Mouse (Mus musculus) stomach, adult 2 months (tissue): ENCODE measurements around the gene Higd1a. TPM values are rescaled to one million over a fixed set of nuclear protein-coding genes. Genes with fewer than 3 reads are reported as not detected.

ENCODE experiments used
- polyA plus RNA-seq: library from polyadenylated mRNA; depleted of rRNA; stranded (reverse); fragments of >200 nt; gene quantifications from 2 replicates; pipeline ENCODE4 v1.2.3, GENCODE M21; 2012; rRNA removed

Gene Higd1a
- 8.6 and 12.6 TPM in 2 replicates for polyA plus RNA-seq

DNA sequence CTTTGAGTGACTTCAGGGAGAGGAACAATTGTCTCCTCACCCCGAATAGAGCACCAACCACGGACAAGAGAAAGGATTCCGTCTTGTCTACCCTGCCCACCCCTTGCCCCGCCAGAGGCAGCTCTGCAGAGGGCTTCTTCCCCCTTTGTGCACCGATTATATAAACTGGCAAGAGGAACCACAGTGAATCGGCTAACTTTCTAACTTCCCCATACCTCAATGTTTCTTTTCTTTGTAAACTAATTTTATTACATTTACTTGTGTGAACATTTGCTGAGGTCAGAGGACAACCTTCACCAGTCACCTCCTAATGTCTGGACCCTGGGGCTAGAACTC is at the start of gene Higd1a:
Gene Higd1a (minus strand): TSS at position 210 of the 336 bp plus-strand sequence.

GRCm38 (mm10) chr9:121898245-121898644 is 40.1 kb upstream of the Higd1a start, which contains the start of gene Ackr2:
Ackr2 (plus strand) TSS chr9:121898355.

GRCm38 (mm10) chr9:121838829-121839621 is 19.1 kb downstream of the Higd1a start, which contains the start of gene Ccdc13:
Ccdc13 (minus strand) TSS chr9:121839461.

Other genes starting within 250 kb of the Higd1a start
- gene Lyzl4, start 216.3 kb downstream of the Higd1a start, polyA plus RNA-seq, result 0.06 TPM in 1 of 2 replicates, not detected in the other
- gene Vipr1, start 215.6 kb downstream of the Higd1a start, polyA plus RNA-seq, result 0.67 and 1.1 TPM in 2 replicates
- gene Sec22c, start 152.9 kb downstream of the Higd1a start, polyA plus RNA-seq, result 3.5 and 3.7 TPM in 2 replicates
- gene Ss18l2, start 148.0 kb downstream of the Higd1a start, polyA plus RNA-seq, result 6.1 and 7.1 TPM in 2 replicates
- 10.8 and 14.6 TPM in 2 replicates for gene Nktr, start 139.2 kb downstream of the Higd1a start, polyA plus RNA-seq
- gene Zfp651, start 99.0 kb downstream of the Higd1a start, polyA plus RNA-seq, result 23.5 and 24.2 TPM in 2 replicates
- gene Klhl40, start 80.8 kb downstream of the Higd1a start, polyA plus RNA-seq, result 1.4 and 2.0 TPM in 2 replicates
- 2.0 and 6.0 TPM in 2 replicates for gene Hhatl, start 65.9 kb downstream of the Higd1a start, polyA plus RNA-seq
- 0.49 TPM in 1 of 2 replicates, not detected in the other for gene Ccdc13, start 18.9 kb downstream of the Higd1a start, polyA plus RNA-seq
- gene Ackr2, start 40.0 kb upstream of the Higd1a start, polyA plus RNA-seq, result 0.63 and 1.2 TPM in 2 replicates
- 0.51 and 0.56 TPM in 2 replicates for gene Cyp8b1, start 57.9 kb upstream of the Higd1a start, polyA plus RNA-seq
- 0.76 and 1.1 TPM in 2 replicates for gene Fam198a, start 92.6 kb upstream of the Higd1a start, polyA plus RNA-seq
- 7.2 and 9.6 TPM in 2 replicates for gene Pomgnt2, start 138.7 kb upstream of the Higd1a start, polyA plus RNA-seq